Mouse (Mus musculus) lung, embryonic 14.5 days (tissue): ENCODE measurements at regions not wholly inside any gene's neighbourhood (a gene's known extent, or its start where the extent isn't known, plus 50 kb on each side); places are given as distances from the start of the nearest gene placed in this dataset.
A peak's percentile ranks its signal among the peaks of the same experiment; 100 is the strongest.

Source experiments
- ATAC-seq: fragments of 200-750 bp; cut with Nextera tagmentation; 2 replicates; pipeline ENCODE4 v1.8.0; 2017; ENCODE audit warnings: mild to moderate bottlenecking, moderate TSS enrichment, moderate library complexity; ENCODE audit not compliant: insufficient read depth
- DNase-seq: peaks from one replicate; pipeline ENCODE4 v3.0.0-alpha.2; 2015
- H3K27ac ChIP-seq: fragments of 300-500 bp; sonication (generic); 2 replicates; pipeline ENCODE4 v1.5.1; 2014; ENCODE audit warnings: low read depth, mild to moderate bottlenecking, moderate library complexity
- H3K27me3 ChIP-seq: fragments of 300-500 bp; sonication (generic); 2 replicates; pipeline ENCODE4 v1.6.1; 2014; ENCODE audit warnings: low read length, control low read depth; ENCODE audit not compliant: insufficient read depth
- H3K36me3 ChIP-seq: fragments of 300-500 bp; sonication (generic); 2 replicates; pipeline ENCODE4 v1.6.1; 2014; ENCODE audit warnings: control low read depth; ENCODE audit not compliant: insufficient read depth
- H3K4me1 ChIP-seq: fragments of 300-500 bp; sonication (generic); 2 replicates; pipeline ENCODE4 v1.6.1; 2014; ENCODE audit warnings: antibody characterized with exemption, control low read depth; ENCODE audit not compliant: insufficient read depth
- H3K4me2 ChIP-seq: fragments of 300-500 bp; sonication (generic); 2 replicates; pipeline ENCODE4 v1.6.1; 2014; ENCODE audit warnings: mild to moderate bottlenecking
- H3K4me3 ChIP-seq: fragments of 300-500 bp; sonication (generic); 2 replicates; pipeline ENCODE4 v1.5.1; 2014; ENCODE audit warnings: low read depth, low read length
- H3K9ac ChIP-seq: fragments of 300-500 bp; sonication (generic); 2 replicates; pipeline ENCODE4 v1.6.1; 2014
- H3K9me3 ChIP-seq: fragments of 300-500 bp; sonication (generic); 2 replicates; pipeline ENCODE4 v1.6.1; 2016; ENCODE audit warnings: low read depth, low read length, control low read depth
- CTCF ChIP-seq: IDR thresholded peaks from 2 replicates; pipeline ENCODE4 v1.5.1; 2016; ENCODE audit warnings: antibody characterized with exemption, low read depth
- WGBS: fragments of 180-500 bp; shearing (Covaris S2); extraction: QIAGEN DNeasy Blood & Tissue Kit; methylation state at CpG from one replicate; pipeline ENCODE4 v1.1.7; 2014; 5-methylcytosine and 5-hydroxymethylcytosine counted together

DNA sequence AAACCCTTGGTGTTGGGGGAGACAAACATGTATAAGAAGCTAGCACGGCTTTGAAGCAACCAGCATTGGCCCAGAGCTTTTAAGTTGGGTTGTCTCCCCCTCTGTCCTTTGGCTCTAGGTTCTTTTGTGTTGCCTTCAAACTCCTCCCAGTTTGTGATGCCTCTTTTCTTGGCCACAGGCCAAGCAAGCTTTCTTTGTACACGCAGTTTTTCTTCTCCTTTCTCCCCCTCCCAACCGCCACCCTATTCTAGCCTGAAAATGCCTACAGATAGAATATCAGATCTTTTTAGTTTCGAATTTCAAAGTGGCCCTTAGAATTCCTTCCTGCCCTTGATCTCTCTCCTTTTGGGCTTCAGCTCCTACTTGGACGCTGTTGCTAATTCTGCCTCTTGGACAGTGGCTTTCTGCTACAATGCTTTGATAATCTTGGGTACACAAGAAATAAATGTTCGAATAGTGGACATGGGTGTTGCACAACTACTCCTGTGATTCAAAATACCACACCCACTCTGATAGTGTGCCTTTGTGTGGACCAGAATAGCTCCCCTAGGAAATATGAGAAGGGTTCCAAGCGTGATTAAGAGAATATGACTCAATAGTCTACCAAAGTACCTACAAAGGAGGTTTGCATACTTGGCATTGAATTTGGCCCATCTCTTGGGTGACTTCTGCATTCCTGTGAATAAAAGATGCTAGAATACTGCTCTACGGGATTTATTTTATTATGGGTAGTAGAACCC lies 369.3 kb upstream of the Vrk2 start:
- Histone ChIP-seq H3K27me3 (no peaks in the 10 kb centered on the region), H3K36me3 (no peaks in the 10 kb centered on the region), H3K9me3 (no peaks in the 10 kb centered on the region), H3K4me2 (no peak overlapping the region), H3K9ac (no peak overlapping the region), H3K4me3 (no peak overlapping the region), H3K27ac (no peak overlapping the region), H3K4me1 (0 out of 2 replicates have a peak, but pooled peaks cover 3% of the 10 kb centered on the region)
- peak; percentile 52; the same call in 1 of the 2 replicates for ATAC-seq
- 36% methylated on average over 8 of the region's 8 CpGs for WGBS
- DNase-seq = peak; percentile 77
- no peak for TF ChIP-seq CTCF

DNA sequence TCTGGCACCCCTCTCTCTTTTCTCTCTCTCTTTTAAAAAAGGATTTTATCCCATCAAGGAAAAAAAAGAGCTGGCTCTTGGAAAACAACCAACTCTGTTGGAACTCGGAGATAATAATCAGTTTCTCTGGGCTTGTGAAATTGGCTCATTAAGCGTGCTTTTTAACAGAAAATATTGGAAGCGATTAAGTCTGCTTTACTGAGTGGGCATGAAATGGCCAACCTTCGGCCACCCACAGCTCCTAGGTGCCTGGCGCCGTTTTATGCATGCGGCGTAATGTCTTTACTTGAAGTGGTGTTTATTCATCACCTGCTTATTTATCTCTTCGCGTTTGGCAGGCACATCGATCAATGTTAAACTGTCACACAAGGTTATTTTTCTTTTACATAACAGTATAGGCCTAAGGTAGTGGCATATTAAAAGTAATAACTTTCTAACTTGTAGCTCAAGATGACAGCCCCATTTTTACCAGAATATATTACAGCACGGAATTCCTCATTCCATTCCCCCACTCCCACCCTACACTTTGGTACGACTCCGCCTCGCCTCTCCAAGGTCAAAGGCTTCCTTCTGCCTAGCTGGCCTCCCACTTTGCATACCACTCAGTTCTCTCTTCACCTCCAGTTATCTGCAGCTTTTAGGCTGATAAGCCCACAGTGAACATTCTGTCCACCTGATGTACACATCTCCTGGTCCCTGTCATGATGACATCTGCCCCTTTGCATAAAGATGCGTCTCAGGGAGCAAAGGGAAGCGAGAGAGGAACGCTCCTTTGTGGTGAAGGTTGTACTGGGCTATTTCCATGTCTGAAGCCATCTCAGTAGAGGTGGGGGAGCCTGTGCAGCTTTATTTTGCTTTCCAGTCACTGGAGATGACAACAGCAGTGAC lies 368.5 kb upstream of the Vrk2 start:
- no peak for TF ChIP-seq CTCF
- Histone ChIP-seq H3K27me3 (no peaks in the 10 kb centered on the region), H3K4me2 (no peak overlapping the region), H3K27ac (no peak overlapping the region), H3K4me3 (no peak overlapping the region), H3K9ac (no peak overlapping the region), H3K4me1 (0 out of 2 replicates have a peak, but pooled peaks cover 3% of the 10 kb centered on the region), H3K9me3 (no peaks in the 10 kb centered on the region), H3K36me3 (no peaks in the 10 kb centered on the region)
- ATAC-seq (0 out of 2 replicates have a peak, but pooled peaks have one; percentile 10), DNase-seq (peak; percentile 13)
- whole genome bisulfite sequencing = 33% methylated on average over 18 of the region's 18 CpGs

DNA sequence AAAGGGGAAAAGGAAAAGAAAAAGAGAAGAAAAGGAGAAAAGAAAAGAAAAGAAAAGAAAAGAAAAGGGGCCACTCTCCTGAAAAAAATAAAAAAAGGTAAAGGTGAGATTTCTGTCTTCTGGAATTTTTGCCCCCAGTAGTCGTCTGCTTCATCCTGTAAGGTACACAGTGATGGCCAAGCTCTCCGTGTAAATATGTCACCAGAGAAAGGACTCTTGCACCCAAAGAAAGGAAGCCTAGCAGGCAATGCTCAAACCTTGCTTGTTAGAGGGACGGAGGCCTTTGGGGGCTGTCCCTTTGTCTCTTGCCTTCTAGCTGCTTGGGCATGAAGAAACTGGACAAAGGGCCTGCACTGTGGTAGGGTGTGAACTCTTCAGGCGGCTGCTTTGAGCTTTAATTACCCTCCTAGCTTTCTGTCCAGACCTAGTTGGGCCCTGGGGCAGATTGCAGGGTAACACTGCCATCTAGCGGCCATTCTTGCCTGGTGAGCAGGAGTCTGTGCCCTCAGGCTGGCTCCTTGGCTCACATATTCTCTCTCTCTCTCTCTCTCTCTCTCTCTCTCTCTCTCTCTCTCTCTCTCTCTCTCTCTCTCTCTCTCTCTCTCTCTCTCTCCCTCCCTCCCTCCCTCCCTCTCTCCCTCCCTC lies 367.7 kb upstream of the Vrk2 start:
- Histone ChIP-seq H3K36me3 (no peaks in the 10 kb centered on the region), H3K9ac (no peak overlapping the region), H3K27ac (no peak overlapping the region), H3K4me2 (no peak overlapping the region; the same call in 1 of the 2 replicates), H3K4me1 (0 out of 2 replicates have a peak, but pooled peaks cover 3% of the 10 kb centered on the region), H3K9me3 (no peaks in the 10 kb centered on the region), H3K4me3 (no peak overlapping the region), H3K27me3 (no peaks in the 10 kb centered on the region)
- DNase-seq (peak; percentile 94), ATAC-seq (peak; percentile 97)
- TF ChIP-seq CTCF = peak; percentile 89
- 6% methylated on average over 5 of the region's 5 CpGs for WGBS

DNA sequence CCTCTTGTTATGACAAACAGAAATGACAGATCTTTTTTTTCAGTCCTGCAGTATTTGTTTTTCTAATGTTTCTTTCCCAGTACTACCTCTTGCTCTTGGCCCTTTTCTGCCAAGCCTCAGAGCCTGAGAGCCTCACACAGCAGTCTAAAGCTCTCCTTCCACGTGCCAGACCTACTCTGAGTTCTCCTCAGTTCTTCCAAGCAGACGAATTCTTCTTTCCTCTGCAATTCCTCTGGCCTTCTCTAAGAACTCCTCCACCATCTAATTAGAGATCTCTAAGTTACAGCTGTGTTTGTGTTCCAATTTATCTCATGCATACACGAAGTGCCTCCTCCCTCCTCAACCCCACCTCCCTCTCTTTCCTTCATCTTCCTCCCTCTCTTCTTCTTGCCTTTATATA lies 362.4 kb upstream of the Vrk2 start:
- TF ChIP-seq CTCF = no peak
- Histone ChIP-seq H3K4me3 (no peak overlapping the region), H3K4me1 (no peaks in the 10 kb centered on the region), H3K27ac (no peak overlapping the region), H3K9ac (no peak overlapping the region), H3K4me2 (no peak overlapping the region), H3K36me3 (no peaks in the 10 kb centered on the region), H3K27me3 (no peaks in the 10 kb centered on the region), H3K9me3 (no peaks in the 10 kb centered on the region)
- 50% methylated on average over 3 of the region's 3 CpGs for WGBS
- no peak for DNase-seq
- ATAC-seq = no peak

DNA sequence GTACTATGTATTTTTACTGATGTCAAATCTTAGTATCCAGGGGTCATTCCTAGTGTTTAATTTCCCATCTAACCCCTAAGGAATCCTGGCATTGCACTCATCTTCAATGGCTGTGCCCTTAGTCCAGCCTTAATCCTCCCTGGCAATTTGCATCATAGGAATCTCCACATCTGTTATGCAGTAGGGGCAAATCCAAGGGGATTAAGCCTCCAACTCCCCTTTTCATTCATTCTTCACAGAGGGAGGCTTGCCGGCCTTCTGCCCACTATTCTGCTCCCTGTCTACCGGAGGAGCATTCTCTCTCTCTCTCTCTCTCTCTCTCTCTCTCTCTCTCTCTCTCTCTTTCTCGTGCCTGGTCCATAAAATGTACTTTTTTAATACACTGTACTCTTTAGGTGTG lies 338.0 kb upstream of the Vrk2 start:
- 42% methylated on average over 3 of the region's 3 CpGs for WGBS

DNA sequence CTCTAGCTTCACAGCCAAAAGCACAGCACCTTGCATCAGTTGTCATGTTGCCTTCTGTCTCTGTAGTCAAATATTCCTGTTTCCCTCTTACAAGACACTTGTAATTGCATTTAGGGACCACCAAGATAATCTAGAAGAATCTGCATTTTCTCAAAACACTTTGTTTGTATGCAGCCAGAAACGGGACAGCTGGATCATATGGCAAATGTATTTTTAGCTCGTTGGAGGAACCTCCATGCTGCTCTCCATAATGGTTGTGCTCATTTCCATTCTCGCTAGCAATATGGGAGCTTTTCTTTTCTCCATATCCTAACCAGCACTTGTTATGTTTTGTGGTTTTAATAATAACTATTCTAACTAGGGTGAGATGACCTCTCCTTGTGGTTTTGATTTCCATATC lies 313.3 kb upstream of the Vrk2 start:
- Histone ChIP-seq H3K4me2 (no peak overlapping the region), H3K36me3 (no peaks in the 10 kb centered on the region), H3K4me1 (no peaks in the 10 kb centered on the region), H3K9ac (no peak overlapping the region), H3K27ac (no peak overlapping the region), H3K27me3 (no peaks in the 10 kb centered on the region), H3K9me3 (no peaks in the 10 kb centered on the region), H3K4me3 (no peak overlapping the region)
- ATAC-seq = no peak
- WGBS = 70% methylated on average over 3 of the region's 3 CpGs
- no peak for DNase-seq
- no peak for TF ChIP-seq CTCF

More for the DNA sequence above, 338.0 kb upstream of the Vrk2 start:
- H3K9ac ChIP-seq = no peak overlapping the region
- no peaks in the 10 kb centered on the region for H3K36me3 ChIP-seq
- no peak overlapping the region for H3K4me3 ChIP-seq
- DNase-seq = no peak
- H3K4me1 ChIP-seq = no peaks in the 10 kb centered on the region
- H3K27ac ChIP-seq = no peak overlapping the region
- TF ChIP-seq CTCF = no peak
- no peaks in the 10 kb centered on the region for H3K9me3 ChIP-seq
- ATAC-seq = no peak
- H3K27me3 ChIP-seq = no peaks in the 10 kb centered on the region
- H3K4me2 ChIP-seq = no peak overlapping the region
